ENCODE assay signal across 31 mouse cellular contexts in genomic region chr16:58694091-58694490, GRCm38 (mm10). TPM values are rescaled to one million over a fixed set of nuclear protein-coding genes. Genes with fewer than 3 reads are reported as not detected.
DNase-seq lines count a peak whose midpoint lies in the region; ATAC-seq and TF ChIP-seq lines count a peak whose summit lies in the region.
"Had no signal": no experiment of that assay in that cellular context is flagged by ENCODE, and none has a peak within 500 bp of the region (broad histone marks: within the 10 kb centered on the region; RNA-seq: fewer than 3 reads in every experiment).

No protein-coding gene starts in this region.

- intact Hi-C loops in gastrocnemius, adult 2 months (cut with DNase I), result no loop called here
- intact Hi-C loops in left cerebral cortex, postnatal 25 days (cut with DNase I), result no loop called here

- ATAC-seq in activated CD4-positive, CD25-positive, alpha-beta regulatory T cell, adult 4 months, result peak; percentile 44
- ATAC-seq in megakaryocyte, adult 5-6 weeks (ENCODE audit: poor library complexity, severe bottlenecking), result peak; percentile 39
- ATAC-seq: forebrain, embryonic 13.5 days; forebrain, embryonic 16.5 days; hindbrain, postnatal 0 days; intestine, embryonic 15.5 days had no signal

- no peak for TF ChIP-seq CTCF in gastrocnemius, adult 2 months (IDR thresholded peaks at IDR 0.05)

- H3K27ac ChIP-seq in gastrocnemius, adult 2 months, result no peak overlapping the region
- H3K27ac ChIP-seq: forebrain, embryonic 10.5 days; forebrain, embryonic 13.5 days; heart, embryonic 13.5 days; hindbrain, embryonic 14.5 days; hindbrain, postnatal 0 days; intestine, embryonic 15.5 days had no signal

- no peak overlapping the region for H3K4me3 ChIP-seq in gastrocnemius, adult 2 months
- H3K4me3 ChIP-seq: forebrain, embryonic 10.5 days; forebrain, embryonic 13.5 days; heart, embryonic 13.5 days; intestine, embryonic 15.5 days had no signal

- DNase-seq in CD4-positive, CD25-positive, alpha-beta regulatory T cell, adult 2 months (ENCODE audit: low read depth, low spot score), result peak; percentile 49
- DNase-seq in layer of hippocampus, postnatal 25 days (ENCODE audit: extremely low spot score in 1 of 2, low spot score in 1 of 2), result no peak
- DNase-seq in gastrocnemius, adult 2 months, result no peak
- no peak for DNase-seq in left cerebral cortex, postnatal 25 days (ENCODE audit: low spot score in 2 of 2)
- DNase-seq: adrenal gland, adult 8-10 months; adrenal gland, postnatal 25 days; cerebellum, adult 11-12 months; cerebellum, adult 9-10 months; cerebellum, postnatal 14 days; gastrocnemius, postnatal 14 days; heart, adult 18-20 months; heart, postnatal 14 days; heart, postnatal 4 days had no signal

RNA-seq across cellular contexts. Expression of gene Cpox, which starts 24.0 kb away (rescaled TPM):
- 10 to 100 TPM; 34.0 to 37.2 TPM for polyA plus RNA-seq in activated CD4-positive, CD25-positive, alpha-beta regulatory T cell, adult 4 months (2017; shearing (Covaris generic))
- 36.6 and 50.8 TPM in 2 replicates for total RNA-seq in megakaryocyte, adult 5-6 weeks (2015)
- total RNA-seq in megakaryocyte, adult 5-6 weeks (2017), result 17.7 and 25.5 TPM in 2 replicates
- 10 to 100 TPM; 52.1 to 53.7 TPM for total RNA-seq in layer of hippocampus, postnatal 25 days (2021)
- 10 to 100 TPM; 20.2 to 25.4 TPM for total RNA-seq in gastrocnemius, adult 2 months (2021)
- total RNA-seq in left cerebral cortex, postnatal 25 days (2021), result 10 to 100 TPM; 40.2 to 40.4 TPM

RNA-seq across cellular contexts. Expression of gene Gpr15, which starts 24.8 kb away (rescaled TPM):
- polyA plus RNA-seq in activated CD4-positive, CD25-positive, alpha-beta regulatory T cell, adult 4 months (2017; shearing (Covaris generic)), result 10 to 100 TPM; 22.6 to 23.4 TPM
- total RNA-seq in megakaryocyte, adult 5-6 weeks (2015), result 1.8 and 3.1 TPM in 2 replicates
- total RNA-seq in megakaryocyte, adult 5-6 weeks (2017), result 4.2 and 6.7 TPM in 2 replicates
- not detected for total RNA-seq in layer of hippocampus, postnatal 25 days (2021)
- total RNA-seq in gastrocnemius, adult 2 months (2021), result not detected
- not detected for total RNA-seq in left cerebral cortex, postnatal 25 days (2021)
- total RNA-seq: adrenal gland, adult 8-10 months; adrenal gland, postnatal 25 days; gastrocnemius, adult 18-20 months; gastrocnemius, postnatal 14 days; gastrocnemius, postnatal 4 days; heart, adult 18-20 months; heart, postnatal 14 days; heart, postnatal 4 days; MEL had no signal
- polyA plus RNA-seq: C2C12; embryonic facial prominence, embryonic 11.5 days; embryonic facial prominence, embryonic 14.5 days; forebrain, embryonic 10.5 days; forebrain, embryonic 13.5 days; forebrain, embryonic 16.5 days; heart, embryonic 13.5 days; hindbrain, embryonic 11.5 days; hindbrain, embryonic 14.5 days; hindbrain, postnatal 0 days; intestine, embryonic 15.5 days had no signal

RNA-seq across cellular contexts. Expression of gene Cldnd1, which starts 33.6 kb away (rescaled TPM):
- 100 to 1,000 TPM; 229 to 255 TPM for polyA plus RNA-seq in activated CD4-positive, CD25-positive, alpha-beta regulatory T cell, adult 4 months (2017; shearing (Covaris generic))
- total RNA-seq in megakaryocyte, adult 5-6 weeks (2015), result 65.0 and 74.3 TPM in 2 replicates
- 16.9 and 25.2 TPM in 2 replicates for total RNA-seq in megakaryocyte, adult 5-6 weeks (2017)
- total RNA-seq in layer of hippocampus, postnatal 25 days (2021), result 100 to 1,000 TPM in 1 of 2 experiments, 10 to 100 TPM in 1; 82.0 to 100 TPM
- 10 to 100 TPM; 64.8 to 82.8 TPM for total RNA-seq in gastrocnemius, adult 2 months (2021)
- 100 to 1,000 TPM in 1 of 2 experiments, 10 to 100 TPM in 1; 96.8 to 103 TPM for total RNA-seq in left cerebral cortex, postnatal 25 days (2021)

RNA-seq across cellular contexts. Expression of gene E330017A01Rik, which starts 55.6 kb away (rescaled TPM):
- not detected for polyA plus RNA-seq in activated CD4-positive, CD25-positive, alpha-beta regulatory T cell, adult 4 months (2017; shearing (Covaris generic))
- not detected in 2 replicates for total RNA-seq in megakaryocyte, adult 5-6 weeks (2015)
- not detected in 2 replicates for total RNA-seq in megakaryocyte, adult 5-6 weeks (2017)
- not detected for total RNA-seq in layer of hippocampus, postnatal 25 days (2021)
- total RNA-seq in gastrocnemius, adult 2 months (2021), result not detected
- not detected for total RNA-seq in left cerebral cortex, postnatal 25 days (2021)
- total RNA-seq: adrenal gland, adult 8-10 months; adrenal gland, postnatal 25 days; gastrocnemius, adult 18-20 months; gastrocnemius, postnatal 14 days; gastrocnemius, postnatal 4 days; heart, adult 18-20 months; heart, postnatal 14 days; heart, postnatal 4 days; hindbrain, postnatal 0 days had no signal
- polyA plus RNA-seq: brain, embryonic 14.5 days; C2C12; embryonic facial prominence, embryonic 11.5 days; embryonic facial prominence, embryonic 14.5 days; forebrain, embryonic 10.5 days; forebrain, embryonic 13.5 days; forebrain, embryonic 16.5 days; heart, embryonic 13.5 days; heart, embryonic 16.5 days; hindbrain, embryonic 11.5 days; hindbrain, embryonic 14.5 days; hindbrain, postnatal 0 days; intestine, embryonic 15.5 days had no signal
